Mouse (Mus musculus): Measurements from ENCODE around the gene Fancc. TPM values are rescaled to one million over a fixed set of nuclear protein-coding genes. Genes with fewer than 3 reads are reported as not detected.

Fancc gene
- polyA plus RNA-seq (2012; rRNA removed): 18.4 and 18.6 TPM in 2 replicates

DNA sequence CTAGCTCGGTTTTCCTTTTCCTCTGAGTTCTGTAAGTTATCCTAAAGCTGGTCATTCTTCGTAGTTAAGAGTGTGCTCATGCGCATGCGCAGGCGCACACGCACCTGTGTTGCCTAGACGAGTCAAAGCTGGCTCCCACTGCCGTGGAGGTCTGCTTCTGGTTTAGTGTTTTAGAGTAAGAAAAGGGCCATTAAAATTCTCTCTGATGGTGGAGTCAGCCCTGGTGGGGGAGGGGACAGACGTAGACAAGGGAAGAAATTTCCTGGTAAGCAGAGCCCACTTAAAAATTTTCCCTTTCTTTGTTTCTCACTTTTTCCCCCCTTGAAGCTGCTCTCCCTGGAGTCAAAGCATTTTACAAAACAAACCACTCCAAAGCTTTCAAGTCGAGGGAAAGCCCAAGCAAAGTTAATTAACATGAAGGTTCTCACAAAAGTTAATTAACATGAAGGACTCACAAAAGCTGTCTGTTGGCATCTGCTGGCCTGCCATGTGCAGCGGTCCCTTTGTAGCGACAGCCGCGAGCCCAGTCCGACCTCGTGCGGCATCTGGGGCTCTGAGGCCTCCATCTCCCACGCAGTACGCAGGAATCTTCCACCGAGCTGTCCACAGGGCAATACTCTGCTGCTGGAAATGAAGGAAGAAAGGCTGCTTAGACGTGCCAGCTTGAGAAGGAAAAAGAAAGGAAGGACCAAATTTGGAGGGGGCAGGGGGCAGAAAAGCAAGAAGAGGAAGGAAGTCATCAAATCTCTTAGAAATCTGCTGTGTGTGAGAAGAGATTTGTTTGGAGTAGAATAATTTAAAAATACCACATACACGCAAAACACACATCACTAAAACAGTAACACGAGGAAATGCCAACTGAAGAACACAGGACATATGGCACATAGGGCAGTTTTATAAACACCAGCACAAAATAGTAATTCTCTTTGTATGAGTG is at the start of gene Fancc:
Fancc (minus strand) TSS at position 633 of the 937 bp plus-strand sequence.
- Histone ChIP-seq H3K4me3 (replicated peaks; ENCODE audit: insufficient read depth, low read depth, low read length) (no peak within 1 kb of the TSS), H3K27me3 (ENCODE audit: control insufficient read depth, insufficient read depth, low read length) (no peaks in the 10 kb centered on the region), H3K4me1 (ENCODE audit: control insufficient read depth, insufficient read depth, low read length) (no peaks in the 10 kb centered on the region), H3K27ac (ENCODE audit: insufficient read depth, low read length) (no peak within 1 kb of the TSS)
- WGBS: 32% methylated on average over 23 of the region's 23 CpGs
- DNase-seq: no peak
- TF ChIP-seq CTCF (IDR thresholded peaks at IDR 0.05; ENCODE audit: borderline replicate concordance, insufficient read depth, low read depth, low read length): no peak
- no peak for TF ChIP-seq POLR2A (IDR thresholded peaks at IDR 0.05; ENCODE audit: borderline replicate concordance, insufficient read depth, low read length)

- Histone ChIP-seq H3K4me3 (replicated peaks; ENCODE audit: insufficient read depth, low read depth, low read length) (no peak overlapping the region), H3K27me3 (ENCODE audit: control insufficient read depth, insufficient read depth, low read length) (no peaks in the 10 kb centered on the region), H3K27ac (ENCODE audit: insufficient read depth, low read length) (no peak overlapping the region), H3K4me1 (ENCODE audit: control insufficient read depth, insufficient read depth, low read length) (peaks cover 25% of the 10 kb centered on the region)
- WGBS: 54% methylated on average over 7 of the region's 7 CpGs
- DNase-seq: no peak
- no peak for TF ChIP-seq POLR2A (IDR thresholded peaks at IDR 0.05; ENCODE audit: borderline replicate concordance, insufficient read depth, low read length)
- no peak for TF ChIP-seq CTCF (IDR thresholded peaks at IDR 0.05; ENCODE audit: borderline replicate concordance, insufficient read depth, low read depth, low read length)
Measured at GRCm38 (mm10) chr13:63545291-63545690, 48.2 kb upstream of the Fancc start.

DNA sequence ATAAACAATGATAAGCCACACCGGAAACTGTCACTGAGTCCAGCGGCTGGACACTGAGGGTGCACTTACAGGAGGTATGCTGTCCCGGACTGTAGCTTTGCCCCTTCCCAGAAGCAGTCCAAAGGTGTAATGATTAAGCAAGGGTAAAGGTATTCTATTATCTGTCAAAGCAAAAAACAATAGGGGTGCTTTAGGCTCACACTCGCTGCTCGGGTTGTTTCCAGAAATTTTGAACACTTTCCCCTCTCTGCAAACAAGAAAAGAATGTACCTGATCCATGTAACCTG is 47.8 kb upstream of the Fancc start:
- TF ChIP-seq POLR2A (IDR thresholded peaks at IDR 0.05; ENCODE audit: borderline replicate concordance, insufficient read depth, low read length): no peak
- no peak for TF ChIP-seq CTCF (IDR thresholded peaks at IDR 0.05; ENCODE audit: borderline replicate concordance, insufficient read depth, low read depth, low read length)
- Histone ChIP-seq H3K27me3 (ENCODE audit: control insufficient read depth, insufficient read depth, low read length) (no peaks in the 10 kb centered on the region), H3K27ac (ENCODE audit: insufficient read depth, low read length) (no peak overlapping the region), H3K4me3 (replicated peaks; ENCODE audit: insufficient read depth, low read depth, low read length) (no peak overlapping the region), H3K4me1 (ENCODE audit: control insufficient read depth, insufficient read depth, low read length) (peaks cover 23% of the 10 kb centered on the region)
- no peak for DNase-seq
- WGBS: 60% methylated on average over 5 of the region's 5 CpGs

- WGBS: 70% methylated on average over 13 of the region's 13 CpGs
- Histone ChIP-seq H3K4me1 (ENCODE audit: control insufficient read depth, insufficient read depth, low read length) (peaks cover 24% of the 10 kb centered on the region), H3K27ac (ENCODE audit: insufficient read depth, low read length) (no peak overlapping the region), H3K27me3 (ENCODE audit: control insufficient read depth, insufficient read depth, low read length) (no peaks in the 10 kb centered on the region), H3K4me3 (replicated peaks; ENCODE audit: insufficient read depth, low read depth, low read length) (no peak overlapping the region)
- TF ChIP-seq POLR2A (IDR thresholded peaks at IDR 0.05; ENCODE audit: borderline replicate concordance, insufficient read depth, low read length) (no peak), CTCF (IDR thresholded peaks at IDR 0.05; ENCODE audit: borderline replicate concordance, insufficient read depth, low read depth, low read length) (no peak)
- DNase-seq: no peak
Measured at GRCm38 (mm10) chr13:63544119-63544966, 47.3 kb upstream of the Fancc start.

DNA sequence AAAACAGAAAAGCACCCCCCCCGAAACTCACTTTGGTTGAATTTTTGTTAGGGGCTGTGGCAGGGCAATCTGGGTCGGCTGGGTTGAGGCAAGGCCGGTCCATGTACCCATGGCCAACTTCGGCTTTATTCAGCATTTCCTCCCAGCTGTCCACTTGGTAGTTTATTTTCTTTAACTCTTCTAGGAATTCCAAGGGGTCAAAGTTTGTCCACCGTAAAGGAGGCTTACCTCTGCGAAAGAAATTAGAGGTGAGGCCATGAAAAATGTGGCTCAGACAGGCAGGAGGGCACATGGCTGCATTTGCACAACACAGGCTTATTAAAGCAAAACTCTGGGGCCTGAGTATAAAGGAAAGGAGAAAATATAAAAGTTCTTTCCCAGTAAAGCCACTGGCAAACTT is 46.4 kb upstream of the Fancc start:
- no peak overlapping the region for H3K27ac ChIP-seq (ENCODE audit: insufficient read depth, low read length)
- no peak overlapping the region for H3K4me3 ChIP-seq (replicated peaks; ENCODE audit: insufficient read depth, low read depth, low read length)
- WGBS: 78% methylated on average over 6 of the region's 6 CpGs
- no peak for TF ChIP-seq CTCF (IDR thresholded peaks at IDR 0.05; ENCODE audit: borderline replicate concordance, insufficient read depth, low read depth, low read length)
- TF ChIP-seq POLR2A (IDR thresholded peaks at IDR 0.05; ENCODE audit: borderline replicate concordance, insufficient read depth, low read length): no peak
- no peaks in the 10 kb centered on the region for H3K27me3 ChIP-seq (ENCODE audit: control insufficient read depth, insufficient read depth, low read length)
- peaks cover 19% of the 10 kb centered on the region for H3K4me1 ChIP-seq (ENCODE audit: control insufficient read depth, insufficient read depth, low read length)
- no peak for DNase-seq

DNA sequence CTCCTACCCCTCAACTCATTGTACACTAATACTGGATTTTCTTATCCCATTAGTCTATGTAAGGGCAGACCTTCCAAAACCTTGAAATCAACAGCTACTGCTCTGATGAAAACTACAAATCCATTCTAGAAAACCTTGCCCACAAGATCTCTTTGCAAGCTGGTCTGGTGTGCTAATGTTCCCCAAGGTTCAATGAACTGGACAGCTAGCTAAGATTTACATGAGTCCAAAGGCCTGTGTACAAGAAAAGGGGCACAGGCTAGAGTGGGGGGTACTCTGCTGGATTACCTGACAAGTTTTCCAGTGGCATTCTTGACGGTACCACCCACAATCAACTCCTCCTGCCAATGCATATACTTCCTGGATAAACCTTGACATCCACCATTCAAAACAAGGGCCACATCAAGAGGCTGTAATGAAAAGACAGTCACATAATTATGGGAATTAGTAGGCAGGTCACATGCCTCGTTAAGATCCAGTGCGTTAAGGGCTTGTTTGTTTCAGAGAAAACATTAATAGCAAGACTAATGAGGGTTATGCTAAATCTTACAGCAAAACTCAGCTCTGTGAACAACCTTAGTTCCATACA is 45.8 kb upstream of the Fancc start:
- 60% methylated on average over 3 of the region's 3 CpGs for WGBS

DNA sequence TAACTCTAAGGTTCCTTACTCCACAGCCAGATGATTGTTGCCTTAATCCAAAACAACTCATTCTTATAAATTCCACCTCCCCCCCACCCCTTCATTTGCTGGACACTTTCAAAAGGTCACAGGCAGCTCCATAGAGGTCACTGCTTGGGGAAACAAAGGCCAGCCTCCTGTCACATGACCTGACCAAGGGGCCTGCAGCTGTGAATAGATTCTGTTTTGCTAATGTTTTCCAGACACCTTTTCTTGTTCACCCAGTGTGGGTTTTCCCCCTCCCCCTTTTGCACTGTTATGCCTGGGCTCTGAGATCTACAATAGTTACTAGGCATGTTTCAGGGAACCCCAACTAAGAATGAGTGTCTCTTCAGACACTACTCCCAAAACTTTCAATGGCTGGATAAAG is 44.4 kb upstream of the Fancc start:
- no peaks in the 10 kb centered on the region for H3K27me3 ChIP-seq (ENCODE audit: control insufficient read depth, insufficient read depth, low read length)
- no peak overlapping the region for H3K27ac ChIP-seq (ENCODE audit: insufficient read depth, low read length)
- H3K4me3 ChIP-seq (replicated peaks; ENCODE audit: insufficient read depth, low read depth, low read length): no peak overlapping the region
- peaks cover 13% of the 10 kb centered on the region for H3K4me1 ChIP-seq (ENCODE audit: control insufficient read depth, insufficient read depth, low read length)
- no peak for TF ChIP-seq CTCF (IDR thresholded peaks at IDR 0.05; ENCODE audit: borderline replicate concordance, insufficient read depth, low read depth, low read length)
- no peak for DNase-seq

More for the DNA sequence above, 45.8 kb upstream of the Fancc start:
- no peak for TF ChIP-seq POLR2A (IDR thresholded peaks at IDR 0.05; ENCODE audit: borderline replicate concordance, insufficient read depth, low read length)
- no peak for TF ChIP-seq CTCF (IDR thresholded peaks at IDR 0.05; ENCODE audit: borderline replicate concordance, insufficient read depth, low read depth, low read length)
- Histone ChIP-seq H3K27ac (ENCODE audit: insufficient read depth, low read length) (no peak overlapping the region), H3K4me1 (ENCODE audit: control insufficient read depth, insufficient read depth, low read length) (peaks cover 15% of the 10 kb centered on the region), H3K27me3 (ENCODE audit: control insufficient read depth, insufficient read depth, low read length) (no peaks in the 10 kb centered on the region), H3K4me3 (replicated peaks; ENCODE audit: insufficient read depth, low read depth, low read length) (no peak overlapping the region)
- DNase-seq: no peak
